Mouse (Mus musculus) E14TG2a.4 (cell line): ENCODE measurements around the gene Ccdc171.

ENCODE experiments used
- CTCF ChIP-seq: conservative IDR thresholded peaks from 2 replicates; pipeline ENCODE4 v1.5.1; 2014; ENCODE audit warnings: low read length
- NANOG ChIP-seq: IDR thresholded peaks from 2 replicates; pipeline ENCODE4 v1.6.1; 2014; ENCODE audit warnings: borderline replicate concordance, low read length, mixed read lengths
- POU5F1 ChIP-seq: IDR thresholded peaks from 2 replicates; pipeline ENCODE4 v1.6.1; 2014; ENCODE audit warnings: low read length, borderline replicate concordance

- no peak for TF ChIP-seq CTCF
- TF ChIP-seq NANOG, result no peak
- no peak for TF ChIP-seq POU5F1
These were observed 336.9 kb downstream of the Ccdc171 start for GRCm38 (mm10) chr4:83862295-83862694.
